Mouse (Mus musculus) forebrain, embryonic 14.5 days (tissue): Measurements from ENCODE around the gene Wdr63. TPM values are rescaled to one million over a fixed set of nuclear protein-coding genes. Genes with fewer than 3 reads are reported as not detected.

Experiments
- ATAC-seq: fragments of 200-750 bp; cut with Nextera tagmentation; 2 replicates; pipeline ENCODE4 v1.8.0; 2017; ENCODE audit warnings: mild to moderate bottlenecking, moderate library complexity
- DNase-seq: peaks from one replicate; pipeline ENCODE4 v3.0.0-alpha.2; 2015; ENCODE audit warnings: low spot score
- H3K27ac ChIP-seq: fragments of 300-500 bp; sonication (generic); 2 replicates; pipeline ENCODE4 v1.5.1; 2014; ENCODE audit warnings: low read depth, mild to moderate bottlenecking, control low read depth, low read length, moderate library complexity
- H3K27me3 ChIP-seq: fragments of 300-500 bp; sonication (generic); replicated peaks from 2 replicates; pipeline ENCODE4 v1.6.1; 2014; ENCODE audit warnings: low read length, control low read depth, mixed read lengths; ENCODE audit not compliant: control insufficient read depth, insufficient read depth
- H3K36me3 ChIP-seq: fragments of 300-500 bp; sonication (generic); 2 replicates; pipeline ENCODE4 v1.6.1; 2014; ENCODE audit warnings: low read length, control low read depth; ENCODE audit not compliant: control insufficient read depth, insufficient read depth
- H3K4me1 ChIP-seq: fragments of 300-500 bp; sonication (generic); 2 replicates; pipeline ENCODE4 v1.6.1; 2014; ENCODE audit warnings: antibody characterized with exemption, low read length, control low read depth; ENCODE audit not compliant: control insufficient read depth, insufficient read depth
- H3K4me2 ChIP-seq: fragments of 300-500 bp; sonication (generic); 2 replicates; pipeline ENCODE4 v1.6.1; 2014; ENCODE audit warnings: mild to moderate bottlenecking, control low read depth, low read length
- H3K4me3 ChIP-seq: fragments of 300-500 bp; sonication (generic); 2 replicates; pipeline ENCODE4 v1.5.1; 2014; ENCODE audit warnings: low read depth, low read length, control low read depth
- H3K9ac ChIP-seq: fragments of 300-500 bp; sonication (generic); 2 replicates; pipeline ENCODE4 v1.6.1; 2014; ENCODE audit warnings: mild to moderate bottlenecking, low read length, control low read depth, moderate library complexity
- H3K9me3 ChIP-seq: fragments of 300-500 bp; sonication (generic); replicated peaks from 2 replicates; pipeline ENCODE4 v1.6.1; 2016; ENCODE audit warnings: low read length, control low read depth, mixed read lengths; ENCODE audit not compliant: control insufficient read depth
- WGBS: fragments of 180-500 bp; shearing (Covaris S2); extraction: QIAGEN DNeasy Blood & Tissue Kit; methylation state at CpG from one replicate; pipeline ENCODE4 v1.1.7; 2014; 5-methylcytosine and 5-hydroxymethylcytosine counted together
- polyA plus RNA-seq: library from polyadenylated mRNA; unstranded; fragments of >200 nt; fragmentation: Nextera tagmentation; extraction: Ambion mirVana; gene quantifications from 2 replicates; pipeline ENCODE4 v1.2.1, GENCODE M21; 2014

Gene Wdr63
- polyA plus RNA-seq, 1 experiment from 2014 or later, result 2.1 TPM

DNA sequence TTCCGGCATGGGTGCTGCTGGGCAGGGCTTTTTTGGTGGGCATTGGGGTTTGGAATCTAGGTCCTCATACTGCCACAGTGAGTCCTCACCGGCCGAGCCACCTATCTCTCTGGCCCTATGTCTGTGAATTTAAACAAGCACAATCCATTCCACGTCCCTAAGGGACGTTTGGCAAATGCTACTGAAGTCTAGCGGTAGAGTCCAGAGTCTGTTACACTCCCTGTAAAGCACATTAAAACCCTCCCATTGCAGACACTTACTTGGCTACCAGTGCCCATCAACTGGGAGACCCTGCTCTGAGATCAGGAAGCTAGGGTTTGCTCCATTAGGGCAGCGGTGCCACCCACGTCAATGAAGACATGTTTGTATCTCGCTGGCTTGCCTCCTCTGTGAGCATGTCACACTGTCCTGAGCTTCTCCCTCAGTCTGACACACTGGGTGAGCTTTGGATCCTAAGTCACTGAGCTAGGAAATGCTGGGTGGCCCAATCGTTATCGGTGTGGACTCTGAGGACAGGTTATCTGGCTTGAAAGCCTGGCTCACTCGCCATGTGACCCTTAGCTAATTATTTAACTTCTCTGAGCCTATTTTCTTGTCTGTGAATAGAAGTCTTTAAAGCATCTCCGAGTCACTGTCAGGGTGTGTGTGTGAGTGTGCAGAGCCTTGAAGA is 16.8 kb downstream of the Wdr63 start:
- Histone ChIP-seq H3K9ac (no peak overlapping the region), H3K9me3 (no peaks in the 10 kb centered on the region), H3K36me3 (no peaks in the 10 kb centered on the region), H3K4me2 (no peak overlapping the region), H3K27me3 (no peaks in the 10 kb centered on the region), H3K27ac (no peak overlapping the region), H3K4me1 (no peaks in the 10 kb centered on the region), H3K4me3 (no peak overlapping the region)
- WGBS, result 90% methylated on average over 13 of the region's 13 CpGs
- ATAC-seq (no peak), DNase-seq (no peak)

DNA sequence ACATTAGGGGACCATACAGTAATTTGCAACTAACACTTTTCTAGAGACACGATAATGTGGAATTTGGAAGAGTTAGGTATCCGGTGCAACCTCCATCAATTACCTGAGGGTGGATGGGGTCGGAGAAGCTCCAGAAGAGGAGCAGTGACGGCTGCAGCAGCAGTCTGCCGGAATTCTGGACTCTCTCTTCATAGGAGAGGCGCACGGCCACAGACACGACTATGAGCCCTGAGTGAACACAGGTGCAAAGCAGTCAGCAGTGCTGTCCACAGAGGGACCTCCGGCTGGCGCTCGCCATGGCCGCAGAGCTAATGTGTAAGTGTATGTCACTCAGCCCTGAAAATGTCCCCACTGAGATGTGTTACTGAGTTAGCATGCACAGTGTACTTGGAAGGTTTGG is 27.7 kb downstream of the Wdr63 start:
- DNase-seq (no peak), ATAC-seq (no peak)
- Histone ChIP-seq H3K9me3 (no peaks in the 10 kb centered on the region), H3K9ac (no peak overlapping the region), H3K36me3 (no peaks in the 10 kb centered on the region), H3K4me3 (no peak overlapping the region), H3K27me3 (no peaks in the 10 kb centered on the region), H3K4me1 (no peaks in the 10 kb centered on the region), H3K4me2 (no peak overlapping the region), H3K27ac (no peak overlapping the region)
- WGBS, result 93% methylated on average over 12 of the region's 12 CpGs

DNA sequence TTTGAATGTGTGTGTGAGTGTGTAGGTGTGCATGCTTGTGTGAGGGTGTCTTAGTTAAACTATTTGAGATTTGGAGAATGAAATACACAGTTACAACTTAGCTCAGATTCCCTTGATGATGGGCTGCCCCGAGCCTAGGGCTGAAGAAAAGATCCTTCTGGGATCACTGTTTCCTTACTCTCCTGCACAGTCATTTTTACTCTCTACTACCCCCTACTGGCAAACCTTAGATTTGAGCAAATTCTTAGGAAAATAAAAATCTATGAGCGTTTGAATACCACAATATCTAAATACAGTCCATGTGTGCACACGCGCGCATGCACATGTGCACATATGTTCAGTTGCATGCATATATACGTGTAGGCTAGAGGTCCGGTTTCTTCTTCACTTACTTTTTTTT is 35.1 kb downstream of the Wdr63 start:
- DNase-seq (peak; percentile 63), ATAC-seq (peak; percentile 29; the same call in 1 of the 2 replicates)
- H3K36me3 ChIP-seq, result no peaks in the 10 kb centered on the region
- no peak overlapping the region for H3K4me3 ChIP-seq
- no peak overlapping the region for H3K9ac ChIP-seq
- no peaks in the 10 kb centered on the region for H3K27me3 ChIP-seq
- no peak overlapping the region for H3K27ac ChIP-seq
- H3K4me1 ChIP-seq, result no peaks in the 10 kb centered on the region
- 76% methylated on average over 7 of the region's 7 CpGs for WGBS
- H3K4me2 ChIP-seq, result no peak overlapping the region
- no peaks in the 10 kb centered on the region for H3K9me3 ChIP-seq

DNA sequence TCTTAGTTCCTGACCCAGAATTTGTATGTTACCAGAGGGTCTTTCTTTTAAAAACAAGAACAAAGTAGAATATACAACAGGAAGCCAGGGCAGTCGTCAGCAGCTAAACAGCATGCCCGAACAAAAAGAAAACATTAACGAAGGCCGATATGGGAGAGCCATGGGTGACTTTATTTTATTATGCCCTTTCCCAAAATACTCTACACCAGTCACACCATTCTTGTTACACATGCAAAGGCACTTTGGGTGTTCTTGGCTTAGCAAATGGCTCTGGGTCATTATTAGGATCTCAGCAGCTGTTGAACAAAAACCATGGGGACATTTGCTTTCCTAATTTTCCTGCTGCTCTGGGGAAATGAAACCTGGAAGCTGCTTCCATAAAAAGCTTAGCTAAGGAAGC is 38.7 kb downstream of the Wdr63 start:
- H3K27ac ChIP-seq, result no peak overlapping the region
- no peaks in the 10 kb centered on the region for H3K9me3 ChIP-seq
- ATAC-seq (no peak), DNase-seq (no peak)
- H3K4me1 ChIP-seq, result no peaks in the 10 kb centered on the region
- H3K4me3 ChIP-seq, result no peak overlapping the region
- no peak overlapping the region for H3K4me2 ChIP-seq
- no peaks in the 10 kb centered on the region for H3K27me3 ChIP-seq
- WGBS, result 61% methylated on average over 4 of the region's 4 CpGs
- no peak overlapping the region for H3K9ac ChIP-seq
- no peaks in the 10 kb centered on the region for H3K36me3 ChIP-seq

GRCm38 (mm10) chr3:146063146-146063545 is 44.8 kb downstream of the Wdr63 start:
- Histone ChIP-seq H3K36me3 (no peaks in the 10 kb centered on the region), H3K9ac (no peak overlapping the region), H3K4me2 (no peak overlapping the region), H3K9me3 (no peaks in the 10 kb centered on the region), H3K27ac (no peak overlapping the region), H3K4me1 (no peaks in the 10 kb centered on the region), H3K27me3 (no peaks in the 10 kb centered on the region), H3K4me3 (no peak overlapping the region)
- no peak for ATAC-seq
- DNase-seq, result no peak
- WGBS, result 92% methylated on average over 11 of the region's 11 CpGs

- Histone ChIP-seq H3K4me2 (no peak overlapping the region), H3K9me3 (no peaks in the 10 kb centered on the region), H3K36me3 (no peaks in the 10 kb centered on the region), H3K27ac (no peak overlapping the region), H3K4me3 (no peak overlapping the region), H3K9ac (no peak overlapping the region), H3K4me1 (no peaks in the 10 kb centered on the region), H3K27me3 (no peaks in the 10 kb centered on the region)
- WGBS, result 83% methylated on average over 15 of the region's 15 CpGs
- ATAC-seq, result no peak
- DNase-seq, result no peak
Measured at GRCm38 (mm10) chr3:146059356-146059926, 48.5 kb downstream of the Wdr63 start.

DNA sequence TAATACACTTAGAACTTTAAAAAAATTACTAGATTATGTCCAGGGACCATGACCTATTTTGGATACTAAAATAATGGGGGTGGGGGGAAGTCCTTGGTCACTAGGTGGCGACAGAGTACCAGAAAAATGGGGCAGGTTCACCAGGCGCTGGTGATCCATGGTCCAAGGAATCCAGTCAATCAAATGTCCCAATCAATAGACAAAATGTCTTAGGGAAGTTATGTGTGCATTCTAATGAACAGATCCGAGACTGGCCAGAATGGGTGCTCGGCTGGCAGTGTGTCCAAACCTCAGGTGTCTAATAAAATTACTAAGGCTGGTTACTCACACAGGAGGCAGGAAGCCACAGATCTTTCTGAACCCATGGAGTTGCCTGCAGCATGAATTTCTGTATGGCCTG is 49.7 kb downstream of the Wdr63 start:
- ATAC-seq, result peak; percentile 55; the same call in 1 of the 2 replicates
- Histone ChIP-seq H3K27me3 (no peaks in the 10 kb centered on the region), H3K4me2 (no peak overlapping the region), H3K4me3 (no peak overlapping the region), H3K9ac (no peak overlapping the region), H3K27ac (no peak overlapping the region), H3K4me1 (no peaks in the 10 kb centered on the region), H3K36me3 (no peaks in the 10 kb centered on the region), H3K9me3 (no peaks in the 10 kb centered on the region)
- peak; percentile 68 for DNase-seq
- 12% methylated on average over 4 of the region's 4 CpGs for WGBS

DNA sequence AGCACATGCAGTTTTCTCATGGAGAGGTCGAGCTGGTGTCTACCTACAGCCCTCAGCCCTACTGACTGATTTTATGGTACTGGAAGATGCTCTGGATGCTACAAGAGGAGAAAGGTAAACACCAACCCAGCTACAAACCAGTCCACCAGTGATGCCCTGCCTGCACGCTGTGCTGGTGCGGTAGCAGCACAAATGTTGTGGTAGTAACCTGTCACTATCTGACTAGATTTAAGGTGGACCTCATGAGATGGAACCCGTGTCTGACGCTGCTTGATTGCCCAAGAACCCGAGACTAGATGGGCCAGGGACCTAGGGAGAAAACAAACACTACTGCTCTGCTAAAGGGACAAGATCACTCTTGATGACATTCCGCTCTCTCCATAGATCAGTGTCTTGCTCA is 50.8 kb downstream of the Wdr63 start:
- Histone ChIP-seq H3K27ac (no peak overlapping the region), H3K4me2 (no peak overlapping the region), H3K9ac (no peak overlapping the region), H3K4me1 (no peaks in the 10 kb centered on the region), H3K27me3 (no peaks in the 10 kb centered on the region), H3K9me3 (no peaks in the 10 kb centered on the region), H3K36me3 (no peaks in the 10 kb centered on the region), H3K4me3 (no peak overlapping the region)
- 81% methylated on average over 7 of the region's 7 CpGs for WGBS
- no peak for ATAC-seq
- DNase-seq, result no peak

GRCm38 (mm10) chr3:146053873-146054272 is 54.1 kb downstream of the Wdr63 start:
- Histone ChIP-seq H3K4me2 (no peak overlapping the region), H3K36me3 (no peaks in the 10 kb centered on the region), H3K4me1 (peaks cover 6% of the 10 kb centered on the region; the same call in 1 of the 2 replicates), H3K27me3 (no peaks in the 10 kb centered on the region), H3K9me3 (no peaks in the 10 kb centered on the region), H3K27ac (no peak overlapping the region), H3K9ac (no peak overlapping the region), H3K4me3 (no peak overlapping the region)
- ATAC-seq, result no peak
- DNase-seq, result no peak
- WGBS, result 93% methylated on average over 2 of the region's 2 CpGs
